Mouse (Mus musculus) erythroid progenitor cell, adult 5-6 weeks (primary cell): ENCODE data around the gene Tsga10ip. TPM values are rescaled to one million over a fixed set of nuclear protein-coding genes. Genes with fewer than 3 reads are reported as not detected.

ENCODE experiments used
- ATAC-seq: replicated peaks from 2 replicates; pipeline ENCODE4 v1.8.0; 2016; ENCODE audit warnings: moderate number of reproducible peaks, mild to moderate bottlenecking, moderate TSS enrichment, inconsistent platforms; ENCODE audit not compliant: poor library complexity, low FRiP score, severe bottlenecking
- total RNA-seq, 2 experiments: library from RNA; stranded (forward) in 1 of 2; stranded (reverse) in 1 of 2; fragments of 150-400 nt in 1 of 2; fragments of 186-747, 209-891 nt in 1 of 2; gene quantifications; 2 replicates each; pipeline versions ENCODE4 v1.2.3 to v1.2.4; 2015 to 2017; ENCODE audit warnings: low replicate concordance in 2 of 2

Gene Tsga10ip
- total RNA-seq (2015; ENCODE audit: low replicate concordance) (not detected in 2 replicates), total RNA-seq (2017; ENCODE audit: low replicate concordance) (not detected in 2 replicates)

DNA sequence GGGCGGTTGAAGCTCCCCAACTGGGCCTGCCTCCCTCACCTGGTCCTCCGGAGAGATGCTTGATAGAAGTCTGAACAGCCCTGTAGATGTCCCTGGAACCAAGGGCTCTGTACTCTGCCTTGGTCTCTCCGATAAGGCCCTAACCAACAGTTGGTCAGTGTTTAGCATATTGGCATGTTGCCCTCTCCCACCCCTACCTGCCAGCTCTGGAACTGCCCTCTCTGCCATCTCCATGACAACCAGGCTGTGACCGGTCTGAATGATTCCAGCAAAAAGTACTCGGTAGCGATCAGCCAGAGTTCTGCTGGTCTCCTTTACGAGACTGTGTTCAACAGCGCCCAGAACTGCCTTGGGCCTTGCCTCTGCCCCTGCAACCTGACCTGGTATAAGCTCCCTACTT, at the start of gene Tsga10ip:
TSS of gene Tsga10ip (minus strand) at position 234 of the 400 bp plus-strand sequence.
- no peak for ATAC-seq

DNA sequence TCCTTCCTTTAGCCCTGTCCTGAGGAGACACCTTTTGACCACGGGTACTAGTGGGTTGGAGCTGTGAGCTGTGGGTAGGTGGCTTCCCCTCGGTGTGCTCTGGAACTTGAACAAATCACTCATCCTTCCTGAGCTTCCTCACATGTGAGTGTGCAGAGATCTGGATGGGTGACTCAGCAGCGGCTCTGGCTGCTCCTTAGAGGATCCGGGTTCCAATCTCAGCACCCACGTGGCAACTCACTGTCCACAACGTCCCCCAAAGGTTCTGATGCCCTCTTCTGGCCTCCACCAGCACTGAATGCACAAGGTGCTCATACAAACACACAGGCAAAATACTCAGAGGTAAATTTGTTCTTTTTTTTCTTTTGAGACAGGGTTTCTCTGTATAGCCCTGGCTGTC, 49.4 kb upstream of the Tsga10ip start:
- ATAC-seq: no peak

DNA sequence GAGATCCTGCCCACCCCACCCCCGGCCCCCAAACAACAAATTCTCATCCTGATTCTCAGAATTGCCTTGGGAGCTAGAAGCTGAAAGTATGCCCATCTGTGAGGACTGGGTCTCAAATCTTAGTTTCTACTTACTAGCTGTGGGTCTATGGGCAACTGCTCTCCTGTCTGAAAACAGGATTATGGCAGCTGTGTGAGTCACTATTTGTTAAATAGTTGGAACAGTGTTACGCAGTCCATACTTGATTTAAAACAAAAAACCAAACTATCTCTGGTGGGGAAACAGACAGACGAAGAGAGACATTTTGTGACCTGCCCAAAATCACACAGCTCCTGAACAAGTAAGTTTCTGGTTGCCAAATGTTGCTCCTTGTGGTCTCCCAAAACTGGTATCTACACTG, 47.3 kb upstream of the Tsga10ip start:
- no peak for ATAC-seq

DNA sequence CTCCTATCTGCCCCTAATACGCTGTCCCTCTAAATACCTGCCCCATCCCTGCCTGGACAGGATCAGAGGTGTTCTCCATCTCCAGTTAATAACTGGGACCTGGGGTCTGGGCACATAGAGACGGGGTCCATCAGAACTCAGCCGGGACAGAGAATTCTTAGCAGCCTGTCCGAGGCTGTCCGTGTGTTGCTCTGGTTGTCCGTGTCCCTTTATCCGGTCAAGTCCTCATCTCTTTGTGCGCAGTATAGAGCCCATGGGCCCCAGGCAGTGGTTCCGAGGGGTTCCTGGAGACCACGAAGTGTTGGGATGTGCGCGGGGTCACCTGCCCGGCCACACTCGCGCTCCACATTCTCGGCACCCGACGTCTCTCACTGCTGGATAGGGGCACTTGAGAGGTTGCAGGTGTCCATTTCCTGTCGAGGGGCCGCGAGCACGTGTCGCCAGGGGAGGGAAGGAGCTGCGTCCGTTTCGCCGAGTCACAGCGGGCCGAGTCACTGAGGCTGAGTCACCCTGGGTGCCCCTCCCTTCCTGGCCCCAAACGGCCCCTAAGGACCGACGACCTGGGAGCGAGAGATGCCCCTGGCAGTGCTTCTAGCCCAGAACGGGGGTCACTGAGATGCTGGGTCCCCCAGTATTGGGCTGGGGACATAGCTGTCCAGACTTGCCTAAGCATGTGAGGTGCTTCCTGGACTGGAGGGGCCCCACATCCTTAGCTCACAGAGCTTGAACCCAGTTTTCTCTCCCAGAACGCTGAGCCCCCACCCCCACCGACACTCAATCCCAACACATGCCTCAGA, 46.2 kb upstream of the Tsga10ip start:
- peak; percentile 56; the same call in 1 of the 2 replicates for ATAC-seq

DNA sequence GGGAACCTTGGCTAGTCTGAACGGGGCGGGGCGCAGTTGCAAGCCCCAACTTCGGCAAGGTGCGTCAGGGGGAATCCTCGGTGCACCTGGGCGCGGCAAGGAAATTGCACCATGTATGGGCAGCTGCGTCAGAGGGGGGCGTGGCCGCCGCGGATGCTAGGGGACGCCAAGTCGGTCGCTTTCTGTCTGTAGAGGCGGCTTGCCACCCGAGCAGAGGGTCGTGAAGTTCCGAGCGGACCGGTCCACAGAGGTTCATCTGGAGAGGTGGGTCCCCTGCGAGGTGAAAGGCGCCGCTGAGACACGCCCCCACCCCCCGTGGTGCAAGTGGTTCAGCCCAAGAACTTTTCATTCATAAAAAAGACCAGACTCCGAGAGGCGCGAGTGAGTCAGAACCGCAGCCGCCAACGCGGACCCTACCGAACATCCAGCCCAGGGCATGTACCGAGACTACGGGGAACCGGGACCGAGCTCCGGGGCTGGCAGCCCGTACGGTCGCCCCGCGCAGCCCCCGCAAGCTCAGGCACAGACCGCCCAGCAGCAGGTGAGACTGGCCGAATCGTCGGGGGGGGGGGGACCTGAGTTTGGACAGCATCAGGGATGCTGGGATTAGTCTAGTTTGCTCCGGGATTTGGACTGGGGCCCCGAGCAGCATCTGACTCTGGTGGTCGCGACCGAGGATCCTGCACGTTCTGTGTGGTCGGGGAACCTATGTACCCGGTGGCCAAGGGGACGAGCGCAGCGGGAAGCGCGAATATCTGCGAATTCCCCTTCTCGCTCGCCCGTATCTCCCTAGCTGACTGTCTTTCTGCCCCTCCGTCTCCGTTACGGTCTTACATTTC, 45.4 kb upstream of the Tsga10ip start, which contains the start of gene Fosl1:
TSS of gene Fosl1 (plus strand) at position 33 of the 839 bp plus-strand sequence.
- ATAC-seq: peak; percentile 56; the same call in 1 of the 2 replicates

DNA sequence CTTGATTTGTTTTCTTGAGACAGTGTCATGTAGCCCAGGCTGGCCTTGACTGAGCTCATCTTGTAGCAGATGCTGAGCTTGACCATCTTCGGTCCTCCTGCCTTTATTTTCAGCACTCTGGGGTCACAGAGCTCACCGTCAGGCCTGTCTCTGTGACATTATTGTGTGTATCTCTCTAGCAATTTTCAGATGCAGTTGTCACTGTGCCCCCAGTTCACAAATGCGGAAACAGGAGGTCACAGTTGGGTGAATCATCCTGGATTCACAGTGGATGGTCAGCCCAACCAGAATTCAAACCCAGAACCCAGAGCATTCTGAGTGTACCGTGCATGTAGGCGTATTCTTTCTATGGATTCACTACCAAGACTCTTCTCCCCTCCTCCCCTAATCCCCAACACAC, 43.4 kb upstream of the Tsga10ip start:
- no peak for ATAC-seq

DNA sequence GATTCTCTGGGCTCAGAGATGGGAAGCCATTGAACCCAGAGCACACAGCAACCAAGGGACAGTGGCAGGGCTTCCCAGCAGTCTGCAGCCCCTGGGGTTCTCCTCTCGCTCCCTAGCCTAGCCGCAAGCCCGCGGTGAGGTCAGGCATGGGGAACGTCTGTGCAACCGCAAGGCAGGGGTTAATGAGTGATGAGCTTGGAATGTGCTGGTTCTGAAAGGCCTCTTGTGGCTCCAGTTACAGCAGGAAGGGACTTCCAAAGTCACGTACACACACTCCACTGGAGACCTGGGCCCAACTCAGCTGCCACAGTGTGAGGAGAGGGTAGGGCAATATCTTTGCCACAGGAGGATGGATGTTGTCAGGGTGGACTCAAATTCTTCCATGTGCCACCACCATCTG, 42.6 kb upstream of the Tsga10ip start:
- no peak for ATAC-seq

DNA sequence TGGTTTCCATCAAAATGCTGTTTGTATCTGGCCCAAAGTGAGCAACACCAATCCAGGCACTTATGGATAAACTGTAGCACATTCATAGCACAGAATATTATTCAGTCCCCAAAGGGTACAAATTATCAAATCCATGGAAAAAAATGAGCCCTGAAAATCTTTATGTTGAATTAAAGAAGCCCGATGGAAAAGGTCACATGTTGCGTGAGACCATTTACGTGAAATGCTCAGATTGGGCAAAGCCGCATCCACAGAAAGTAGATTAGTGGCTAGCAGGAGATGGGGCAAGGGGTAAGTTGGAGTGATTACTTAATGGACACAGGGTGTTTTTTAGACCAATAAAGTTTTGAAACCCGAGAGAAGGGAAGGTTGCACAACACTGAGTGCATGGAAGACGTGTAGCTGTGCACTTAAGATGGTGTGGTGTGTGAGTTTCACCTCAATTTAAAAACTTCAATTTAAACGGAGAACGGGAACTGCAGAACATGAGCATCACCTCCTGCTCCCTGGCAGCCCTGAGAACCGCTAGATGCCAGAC, 42.1 kb upstream of the Tsga10ip start:
- ATAC-seq: no peak

DNA sequence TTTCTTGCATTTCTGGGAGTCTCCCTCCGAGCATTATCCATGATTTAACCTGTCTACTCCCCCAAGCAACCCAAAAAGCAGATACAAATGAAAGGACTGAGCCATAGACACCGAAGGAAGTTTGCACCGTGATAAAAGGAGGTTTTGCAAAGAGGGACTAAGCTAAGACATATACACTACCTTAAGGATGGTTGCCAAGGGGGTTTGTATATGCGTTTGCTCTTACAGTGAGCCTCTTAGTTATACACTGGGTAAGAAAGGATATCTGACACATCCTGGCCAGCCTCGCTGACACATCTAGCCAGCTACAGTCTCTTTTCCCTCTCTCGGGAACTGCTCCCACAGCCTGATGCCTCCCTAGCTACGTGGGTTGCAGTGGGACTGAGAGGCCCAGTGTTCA, 31.6 kb upstream of the Tsga10ip start:
- no peak for ATAC-seq

DNA sequence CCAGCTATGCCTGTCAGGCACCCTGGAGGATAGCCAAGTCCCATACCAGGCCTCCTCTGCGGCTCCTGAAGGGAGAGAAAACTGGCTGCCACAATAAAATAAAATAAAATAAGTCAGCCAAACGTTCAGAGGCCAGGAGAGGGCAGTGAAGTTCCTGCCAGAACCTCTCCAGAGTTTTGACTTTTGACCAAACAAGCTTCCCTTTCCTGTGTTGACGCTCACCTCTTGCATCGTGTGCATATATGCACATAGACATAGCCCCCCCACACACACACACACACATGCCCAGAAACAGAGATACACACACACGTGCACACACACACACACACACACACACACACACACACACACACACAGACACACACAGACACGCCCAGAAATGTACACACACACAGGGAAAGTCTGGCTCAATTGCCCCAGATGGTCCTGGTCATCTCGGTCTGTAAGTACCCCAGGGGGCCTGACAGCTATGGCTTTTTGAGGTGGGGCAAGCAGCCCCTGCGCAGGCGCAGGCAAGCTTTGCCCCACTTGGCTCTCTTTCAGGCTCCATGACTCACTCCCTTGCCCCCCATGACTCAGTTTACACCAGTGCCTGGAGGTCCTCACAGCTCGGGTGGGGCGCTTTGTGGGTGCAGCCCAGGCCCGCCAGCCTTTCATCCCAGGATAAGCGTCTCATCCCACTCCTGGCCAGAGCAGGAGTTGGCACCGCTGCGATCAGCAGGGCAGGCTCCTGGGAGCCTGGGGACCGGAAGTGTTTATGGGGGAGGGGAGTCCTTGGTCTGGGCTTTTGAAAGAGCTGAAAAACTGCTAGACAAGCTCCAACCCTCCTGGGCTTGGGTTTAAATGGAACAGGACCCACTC, 30.9 kb upstream of the Tsga10ip start:
- ATAC-seq: no peak

DNA sequence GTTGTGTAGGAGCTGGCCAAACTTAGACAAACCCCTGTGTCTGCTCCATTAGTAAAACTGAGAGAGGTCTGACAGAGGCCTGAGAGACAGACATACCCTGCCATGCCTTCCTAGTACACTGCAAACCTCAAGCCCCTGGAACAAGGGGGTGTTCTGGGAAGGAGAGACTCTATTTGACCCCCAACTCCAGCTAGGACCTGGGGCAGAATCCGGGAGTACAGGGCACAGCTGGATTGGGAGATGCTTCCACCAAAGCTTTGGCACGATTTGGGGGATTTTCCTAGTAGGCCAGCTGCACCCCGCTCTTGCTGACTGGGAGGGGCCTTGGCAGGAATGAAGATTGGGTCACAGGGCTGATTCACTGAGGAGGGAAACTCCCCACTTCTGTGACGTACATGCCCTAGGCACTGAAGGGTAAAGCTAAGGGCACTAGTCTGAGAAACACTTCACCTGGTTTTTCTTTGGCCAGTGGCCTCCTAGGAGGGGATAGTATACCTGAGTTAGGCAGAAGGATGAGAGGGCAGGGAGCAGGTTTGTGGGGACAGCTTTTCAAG, 29.7 kb upstream of the Tsga10ip start:
- no peak for ATAC-seq

DNA sequence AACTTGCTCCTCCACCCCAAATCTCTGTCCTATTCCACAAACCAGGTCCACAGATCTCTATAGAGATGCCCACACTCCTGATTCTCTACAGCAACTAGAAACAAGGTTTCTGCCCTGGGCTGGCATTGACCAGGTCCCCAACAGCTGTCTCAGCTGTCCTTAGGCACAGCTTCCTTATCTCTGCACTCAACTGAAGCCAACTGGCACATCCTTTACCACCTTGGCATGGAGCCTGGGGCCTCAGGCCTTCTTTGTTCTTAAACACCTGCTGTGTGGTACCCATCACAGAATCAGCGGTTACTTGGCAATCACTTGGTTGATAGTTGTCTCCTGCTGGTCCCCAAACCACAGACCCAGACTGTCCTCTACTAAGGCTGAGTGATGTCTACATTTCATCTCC, 28.1 kb upstream of the Tsga10ip start:
- ATAC-seq: no peak

DNA sequence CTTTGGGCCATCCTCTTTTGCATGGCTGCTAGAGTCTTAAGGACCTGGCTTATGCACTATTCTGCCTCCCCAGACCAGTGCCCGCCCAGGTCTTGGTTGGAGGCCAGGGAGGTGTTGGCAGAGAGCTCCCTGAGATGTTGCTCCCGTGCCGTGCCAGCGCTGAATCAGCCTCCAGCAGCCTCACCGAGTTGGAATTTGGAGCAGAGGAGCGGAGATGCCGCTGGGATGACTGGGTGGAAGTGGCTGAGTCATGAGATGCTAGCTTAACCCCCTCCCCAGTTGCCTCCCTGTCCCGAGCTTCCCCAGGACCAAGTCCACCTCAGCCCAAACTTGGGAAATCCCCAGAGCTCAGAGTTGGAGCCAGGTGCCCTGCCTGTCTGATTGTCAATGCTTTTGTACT, 27.5 kb upstream of the Tsga10ip start:
- no peak for ATAC-seq

DNA sequence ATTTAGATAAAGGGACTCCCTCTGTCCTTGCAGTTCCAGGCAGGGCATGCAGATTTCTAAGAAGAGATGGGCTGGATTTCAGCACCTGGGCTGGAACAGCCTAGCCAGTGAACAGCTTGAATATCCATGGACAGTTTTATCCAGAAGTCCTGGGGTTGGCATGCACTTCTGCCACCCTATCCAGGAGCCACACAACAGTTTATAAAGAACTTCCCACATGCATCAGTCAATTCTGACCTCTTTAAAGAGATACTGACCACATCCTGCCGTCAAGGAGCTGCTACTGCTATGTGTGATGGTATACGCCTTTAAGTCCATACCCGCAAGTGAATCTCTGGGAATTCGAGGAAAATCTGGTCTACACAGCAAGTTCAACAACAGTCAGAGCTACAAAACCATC, 26.9 kb upstream of the Tsga10ip start:
- ATAC-seq: no peak

DNA sequence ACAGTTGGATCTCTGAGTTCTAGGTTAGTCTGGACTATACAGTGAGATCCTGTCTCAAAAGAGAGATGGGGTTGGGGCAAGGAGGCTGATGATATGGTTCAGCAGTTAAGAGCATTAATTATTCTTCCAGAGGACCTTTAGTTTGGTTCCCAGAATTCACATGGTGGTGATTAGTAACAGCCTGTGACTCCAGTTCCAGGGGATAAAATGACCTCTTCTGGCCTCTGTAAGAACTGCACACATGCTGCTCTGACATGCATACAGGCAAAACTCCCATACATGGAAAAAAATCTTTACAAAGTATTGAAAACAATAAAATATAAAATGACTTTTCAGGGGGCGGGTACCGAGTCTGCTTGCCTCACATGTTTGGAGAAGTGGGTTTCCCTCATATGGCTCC, 25.8 kb upstream of the Tsga10ip start:
- no peak for ATAC-seq

DNA sequence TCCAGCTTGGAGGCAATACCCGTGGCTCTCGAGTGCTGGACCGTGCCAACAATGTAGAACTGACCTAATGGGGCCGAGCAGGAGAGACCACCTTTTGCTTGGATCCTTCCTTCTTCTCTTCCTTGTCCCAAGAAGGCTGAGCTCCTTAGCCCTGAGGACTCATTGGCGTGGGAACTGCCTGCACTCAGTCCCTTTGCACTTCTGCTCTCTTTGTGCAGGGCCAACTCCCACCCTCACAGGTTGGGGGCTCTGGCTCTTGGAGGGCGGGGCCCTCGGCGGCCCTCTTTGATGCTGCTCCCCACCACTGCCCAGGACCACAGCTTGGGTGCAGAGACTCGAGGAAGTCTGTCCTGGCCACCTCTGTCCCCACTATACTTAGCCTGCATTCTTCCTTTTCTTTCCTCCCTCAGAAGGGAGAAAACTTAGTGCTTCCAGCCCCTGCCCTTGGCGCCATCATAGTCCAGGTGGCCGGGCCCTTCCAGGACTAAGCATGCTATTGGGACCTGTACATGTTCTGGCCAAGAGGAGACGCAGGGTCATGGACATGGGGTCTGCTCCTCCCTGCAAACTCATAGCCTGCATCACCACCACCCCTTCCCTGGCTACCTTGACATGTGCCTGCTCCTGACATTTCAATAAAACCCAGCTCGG, 24.4 kb upstream of the Tsga10ip start:
- no peak for ATAC-seq

DNA sequence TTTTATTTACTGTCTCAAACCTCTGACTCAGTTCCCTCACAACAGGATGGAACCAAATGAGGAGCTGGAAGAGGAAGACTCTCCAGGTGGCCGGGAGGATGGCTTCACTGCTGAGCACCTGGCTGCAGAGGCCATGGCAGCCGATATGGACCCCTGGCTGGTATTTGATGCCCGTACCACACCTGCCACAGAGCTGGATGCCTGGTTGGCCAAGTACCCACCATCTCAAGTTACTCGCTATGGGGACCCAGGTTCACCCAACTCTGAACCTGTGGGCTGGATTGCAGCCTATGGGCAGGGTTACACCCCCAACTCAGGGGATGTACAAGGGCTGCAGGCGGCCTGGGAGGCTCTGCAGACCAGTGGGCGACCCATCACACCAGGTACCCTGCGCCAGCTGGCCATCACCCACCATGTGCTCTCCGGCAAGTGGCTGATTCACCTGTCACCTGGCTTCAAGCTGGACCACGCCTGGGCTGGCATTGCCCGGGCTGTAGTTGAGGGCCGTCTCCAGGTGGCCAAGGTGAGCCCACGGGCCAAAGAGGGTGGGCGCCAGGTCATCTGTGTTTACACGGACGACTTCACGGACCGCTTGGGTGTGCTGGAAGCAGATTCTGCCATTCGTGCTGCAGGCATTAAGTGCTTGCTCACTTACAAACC, 23.7 kb upstream of the Tsga10ip start:
- ATAC-seq: no peak
